Mouse (Mus musculus): ENCODE measurements around the gene Slc30a5.

- no peak for TF ChIP-seq CTCF (IDR thresholded peaks at IDR 0.05; ENCODE audit: insufficient read depth, low read depth, low read length)
- TF ChIP-seq POLR2A (IDR thresholded peaks at IDR 0.05; ENCODE audit: insufficient read depth, low read depth, low read length) = no peak
Observed at GRCm38 (mm10) chr13:100843016-100843725, 9.9 kb upstream of the Slc30a5 start.
